Mouse (Mus musculus): ENCODE measurements around the gene Gm10306.

- TF ChIP-seq TCF12 (IDR thresholded peaks at IDR 0.05; ENCODE audit: low read depth, low read length) (peak; percentile 53; the same call in 1 of the 2 replicates), CTCF (conservative IDR thresholded peaks at IDR 0.05 in 1 of 2, IDR thresholded peaks at IDR 0.05 in 1 of 2; ENCODE audit: low read depth in 2 of 2, low read length in 2 of 2) (no peak), ELF1 (IDR thresholded peaks at IDR 0.05; ENCODE audit: low read depth, low read length) (peak; percentile 91), USF2 (conservative IDR thresholded peaks at IDR 0.05; ENCODE audit: low read depth, low read length) (no peak), POLR2A (IDR thresholded peaks at IDR 0.05; ENCODE audit: low read depth, low read length) (peak; percentile 71), SMC3 (IDR thresholded peaks at IDR 0.05; ENCODE audit: low read depth, low read length) (no peak), ZC3H11A (IDR thresholded peaks at IDR 0.05; ENCODE audit: low read depth, low read length) (no peak), CHD2 (IDR thresholded peaks at IDR 0.05; ENCODE audit: low read length) (peak; percentile 59; the same call in 1 of the 2 replicates), JUND (conservative IDR thresholded peaks at IDR 0.05; ENCODE audit: low read depth, low read length) (no peak), MAX (IDR thresholded peaks at IDR 0.05; ENCODE audit: low read length) (no peak), BHLHE40 (IDR thresholded peaks at IDR 0.05; ENCODE audit: low read depth, low read length) (no peak), IRF4 (IDR thresholded peaks at IDR 0.05; ENCODE audit: low read depth, low read length) (no peak), EP300 (IDR thresholded peaks at IDR 0.05; ENCODE audit: low read length) (no peak), E2F4 (IDR thresholded peaks at IDR 0.05; ENCODE audit: insufficient replicate concordance, low read depth, low read length) (peak; percentile 55; the same call in 1 of the 2 replicates)
Observed at GRCm38 (mm10) chr4:94603031-94603629, 46.8 kb downstream of the Gm10306 start, which contains the start of gene Plaa.
